Mouse (Mus musculus) urinary bladder, postnatal 36 days (tissue): Measurements from ENCODE around the gene Suox.
"Not testable (repeated sequence)": the region's sequence is repeated elsewhere in the genome, so short reads cannot be mapped to it uniquely, and the experiment has no call there.

Experiments
- DNase-seq, 2 experiments: peaks; one replicate each; pipeline ENCODE4 v3.0.0; 2022; ENCODE audit warnings: low spot score in 2 of 2, mixed read lengths in 1 of 2

Suox gene

GRCm38 (mm10) chr10:128626311-128627310 lies 47.3 kb downstream of the Suox start, which contains the start of gene Rps26:
TSS of gene Rps26 (minus strand) at chr10:128626747.
- DNase-seq = peak; percentile 70 to 83

- DNase-seq = no peak
These were observed 48.5 kb downstream of the Suox start for GRCm38 (mm10) chr10:128625287-128625894.

- DNase-seq = not testable (repeated sequence)
These were observed 50.7 kb downstream of the Suox start for GRCm38 (mm10) chr10:128623106-128623613.

DNA sequence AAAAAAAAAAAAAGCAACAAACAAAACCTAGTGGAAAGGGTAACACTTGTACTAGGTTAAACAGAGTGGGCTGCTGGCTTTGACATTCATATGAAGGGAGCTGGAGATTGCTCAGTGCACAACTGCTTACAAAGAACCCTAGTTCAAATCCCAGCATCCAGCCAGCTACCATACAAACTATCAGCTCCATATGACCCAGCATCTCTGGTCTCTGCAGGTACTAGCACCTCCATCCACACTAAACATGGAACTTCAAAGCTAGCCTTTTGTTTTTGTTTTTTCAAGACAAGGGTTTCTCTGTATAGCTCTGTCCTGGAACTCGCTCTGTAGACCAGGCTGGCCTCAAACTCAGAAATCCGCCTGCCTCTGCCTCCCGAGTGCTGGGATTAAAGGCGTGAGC lies 51.2 kb downstream of the Suox start:
- DNase-seq = no peak

DNA sequence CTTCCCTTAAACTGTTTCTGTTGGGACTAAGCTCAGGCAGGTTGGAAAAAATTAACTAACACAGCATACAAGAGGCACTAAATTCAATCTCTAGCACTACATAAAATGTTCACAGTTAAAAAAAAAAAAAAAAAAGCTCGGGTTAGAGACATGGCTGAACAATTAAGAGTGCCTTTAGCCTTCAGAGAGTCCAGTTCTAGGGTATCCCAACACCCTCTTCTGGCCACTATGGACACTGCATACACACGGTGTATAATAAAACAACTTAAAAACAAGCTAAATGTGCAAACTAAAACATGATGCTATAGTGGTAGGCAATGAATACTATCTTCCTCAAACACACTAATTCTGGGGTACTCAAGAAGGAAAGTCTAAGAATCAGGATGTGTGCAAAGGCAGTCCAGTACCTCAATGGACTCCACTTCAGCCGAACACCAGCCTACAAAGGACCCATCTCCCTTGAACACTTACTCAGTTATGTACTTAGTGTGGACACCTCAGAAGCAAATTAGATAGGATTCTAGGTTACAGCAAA lies 51.8 kb downstream of the Suox start:
- no peak for DNase-seq

DNA sequence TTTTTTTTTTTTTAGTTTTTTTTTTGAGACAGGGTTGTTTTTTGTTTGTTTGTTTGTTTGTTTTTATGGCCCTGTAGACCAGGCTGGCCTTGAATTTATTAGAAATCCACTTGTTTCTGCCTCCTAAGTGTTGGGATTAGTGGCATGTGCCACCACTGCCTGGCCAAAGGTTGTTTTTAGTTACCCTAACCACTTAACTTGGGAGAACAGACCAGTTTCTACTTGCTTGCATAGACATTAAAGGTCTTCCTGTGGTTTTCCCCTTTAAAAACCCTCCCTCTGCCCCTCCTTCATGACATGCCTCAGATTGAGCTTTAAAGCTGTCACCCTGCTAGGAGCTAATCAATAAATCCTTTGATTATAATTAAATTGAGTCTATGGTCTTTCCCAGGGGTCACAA lies 53.6 kb downstream of the Suox start:
- DNase-seq = no peak
